Mouse (Mus musculus): ENCODE results near the gene Txnrd1.

DNA sequence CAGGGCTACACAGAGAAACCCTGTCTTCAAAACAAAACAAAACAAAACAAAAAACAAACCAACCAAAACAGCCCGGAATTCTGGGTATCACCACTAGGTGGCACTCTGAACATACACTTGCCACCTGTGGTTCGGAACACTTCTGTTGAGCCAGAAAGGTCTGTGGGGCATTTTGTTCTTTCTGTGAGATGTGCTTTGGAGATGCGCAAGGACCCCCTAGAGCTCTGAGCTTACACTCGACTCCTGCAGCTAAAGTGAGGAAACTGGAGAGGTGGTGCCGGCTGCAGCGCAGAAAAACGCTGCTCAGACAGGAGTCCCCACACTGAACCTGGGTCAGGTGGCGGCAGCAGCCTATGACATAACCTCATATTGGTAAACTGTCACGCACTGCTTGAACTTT lies 75.6 kb downstream of the Txnrd1 start:
- TF ChIP-seq CTCF (IDR thresholded peaks at IDR 0.05; ENCODE audit: borderline replicate concordance, extremely low read depth, insufficient read depth, insufficient read length) (peak; percentile 77), POLR2A (IDR thresholded peaks at IDR 0.05; ENCODE audit: borderline replicate concordance, extremely low read depth, insufficient read depth, insufficient read length, poor library complexity, severe bottlenecking) (no peak)

Measured in brain, embryonic 14.5 days (tissue).